Mouse (Mus musculus) adrenal gland, postnatal 36 days (tissue): ENCODE measurements around the gene Nedd1. TPM values are rescaled to one million over a fixed set of nuclear protein-coding genes. Genes with fewer than 3 reads are reported as not detected.

ENCODE experiments used
- DNase-seq, 2 experiments: peaks; one replicate each; pipeline ENCODE4 v3.0.0; 2021; ENCODE audit warnings: mixed read lengths in 1 of 2
- long read RNA-seq, 2 experiments: library from polyadenylated mRNA; stranded (forward); transcript quantifications; one replicate each; pipeline ENCODE4 v2.0.0; 2021; ENCODE audit warnings: borderline sequencing depth in 2 of 2
- total RNA-seq, 2 experiments: library from RNA; stranded (reverse); gene quantifications; 2 replicates each; pipeline ENCODE4 v1.2.3; 2021

Nedd1 gene
- 10 to 100 TPM; 14.7 to 16.6 TPM for total RNA-seq
- long read RNA-seq, experiment 1, transcript Nedd1-201 (15 exons, 3,534 nt): major isoform, 16 of 21 reads
- long read RNA-seq, experiment 1, partial matches to known transcripts: 5 of 21 reads
- long read RNA-seq, experiment 1, other reads (novel, unspliced or antisense): 0 of 21 reads
- long read RNA-seq, experiment 2, partial matches to known transcripts: 0 of 2 reads
- long read RNA-seq, experiment 2, other reads (novel, unspliced or antisense): 0 of 2 reads

DNA sequence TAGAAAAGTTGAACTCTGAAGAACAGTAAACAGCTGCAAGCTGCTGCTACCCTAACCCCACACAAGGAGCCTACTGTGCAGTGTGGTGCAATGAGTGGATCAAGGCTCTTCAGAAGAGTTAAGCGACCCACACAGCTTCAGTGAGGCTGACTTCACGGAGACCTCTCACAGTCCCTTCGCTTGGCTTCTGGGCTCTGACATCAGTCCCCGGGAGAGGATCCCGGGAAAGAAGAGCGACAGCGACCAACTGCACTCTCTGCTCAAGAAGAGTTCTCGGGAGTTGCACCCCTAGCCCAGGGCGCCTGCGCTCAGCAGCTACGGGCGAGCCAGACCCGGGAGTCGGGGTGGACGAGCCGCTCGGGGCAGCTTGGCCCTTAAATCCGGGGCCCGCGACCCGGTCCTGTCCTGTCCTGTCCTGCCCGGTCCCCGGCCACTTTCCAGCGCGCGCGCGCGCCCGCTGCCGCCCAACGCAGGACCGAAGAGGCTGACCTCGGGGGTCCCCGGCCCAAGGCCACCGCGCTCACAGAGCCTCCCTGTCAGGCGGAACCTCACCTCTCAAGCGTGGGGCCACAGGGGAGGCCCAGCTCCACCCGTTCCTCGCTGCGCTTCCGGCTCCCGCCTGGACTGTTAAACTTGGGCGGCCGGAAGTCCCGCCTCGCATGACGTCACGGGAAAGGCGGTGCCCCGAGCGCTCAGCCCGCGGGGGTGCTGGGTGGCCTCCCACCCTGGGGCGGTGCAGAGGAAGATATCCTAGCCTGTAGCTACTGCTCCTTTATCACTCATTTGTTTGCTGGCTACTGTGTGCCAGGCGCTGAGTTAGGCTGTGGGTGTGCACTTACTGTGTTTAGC, at the start of gene Nedd1:
Gene Nedd1, minus strand, starts transcription at position 650 of the 849 bp plus-strand sequence.
- peak; percentile 98 for DNase-seq

- DNase-seq: no peak
Measured at GRCm38 (mm10) chr10:92754359-92754758, 32.1 kb upstream of the Nedd1 start.

- no peak for DNase-seq
Measured at GRCm38 (mm10) chr10:92730339-92730738, 8.1 kb upstream of the Nedd1 start.

GRCm38 (mm10) chr10:92728723-92729122, 6.5 kb upstream of the Nedd1 start:
- no peak for DNase-seq

DNA sequence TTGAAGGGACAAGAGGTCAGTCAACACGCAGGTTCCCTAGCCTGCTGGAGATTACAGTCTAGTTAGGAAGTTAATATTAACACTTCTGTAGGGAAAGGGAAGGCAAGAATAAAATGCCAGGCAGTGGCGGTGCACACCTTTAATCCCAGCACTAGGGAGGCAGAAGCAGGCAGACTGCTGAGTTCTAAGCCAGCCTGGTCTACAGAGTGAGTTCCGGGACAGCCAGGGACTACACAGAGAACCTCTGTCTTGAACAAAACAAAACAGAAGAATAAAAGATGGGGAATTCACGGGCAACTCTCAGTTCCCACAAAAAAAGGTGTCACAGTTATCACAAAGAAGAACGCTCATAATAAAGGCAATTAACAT, 384 bp upstream of the Nedd1 start:
- no peak for DNase-seq

- DNase-seq: no peak
Measured at GRCm38 (mm10) chr10:92699032-92699431, 23.2 kb downstream of the Nedd1 start.

DNA sequence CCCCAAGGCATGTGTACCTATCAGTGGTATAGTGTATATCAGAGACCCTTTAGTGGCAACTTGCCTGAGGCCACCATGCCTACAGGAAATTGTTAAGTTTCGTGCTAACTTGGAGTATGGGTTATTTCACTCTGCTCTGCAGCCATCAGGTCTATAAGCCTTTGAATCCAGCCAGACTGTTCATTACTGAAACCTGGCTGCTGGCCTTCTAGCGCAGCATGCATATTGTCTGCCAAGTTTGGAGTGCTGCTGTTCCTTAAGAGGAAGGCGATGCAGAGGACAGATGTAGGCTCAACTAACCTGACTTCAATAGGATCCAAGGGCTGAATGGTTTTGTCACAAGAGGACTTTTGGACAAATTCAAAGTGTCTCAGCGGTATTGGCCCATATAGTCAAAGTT, 47.2 kb downstream of the Nedd1 start:
- no peak for DNase-seq

GRCm38 (mm10) chr10:92671906-92672305, 50.3 kb downstream of the Nedd1 start:
- no peak for DNase-seq

DNA sequence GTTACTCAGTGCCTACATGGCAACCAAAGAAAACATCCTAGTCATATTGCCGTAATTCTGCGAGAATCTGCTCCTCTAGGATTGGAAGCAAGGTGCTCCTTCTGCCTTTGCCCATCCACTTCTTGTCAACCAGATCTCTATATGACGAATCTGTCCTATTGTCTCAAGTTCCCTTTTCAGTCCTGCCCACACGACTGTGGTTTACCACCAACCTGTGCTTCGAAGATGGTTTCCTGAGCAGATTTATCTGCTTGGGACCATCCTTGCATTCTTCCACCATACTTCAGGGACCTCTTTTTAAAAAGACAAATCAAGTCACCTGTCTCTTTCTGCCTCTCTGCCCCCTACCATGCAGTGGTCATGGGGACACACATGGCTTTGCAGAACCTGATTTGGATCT, 56.9 kb downstream of the Nedd1 start:
- no peak for DNase-seq

DNA sequence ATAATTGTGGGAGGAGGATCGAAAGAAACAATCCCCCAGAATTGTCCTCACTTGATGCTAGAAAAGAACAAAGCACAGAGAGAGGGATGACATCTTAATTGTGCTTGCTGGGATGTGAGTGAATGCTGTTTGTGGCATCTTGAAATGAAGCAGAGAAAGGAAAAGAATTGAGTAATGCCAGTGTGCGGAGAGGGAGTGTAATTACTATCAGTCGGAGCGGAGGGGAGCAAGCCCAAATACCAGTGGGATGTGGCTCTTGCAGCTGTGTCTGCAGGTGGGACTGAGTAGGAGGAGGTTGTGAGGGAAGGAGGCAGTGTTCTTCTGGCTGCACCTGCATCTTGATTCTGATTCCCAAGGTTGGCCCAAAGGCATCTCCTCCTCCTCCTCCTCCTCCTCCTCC, 69.0 kb downstream of the Nedd1 start:
- DNase-seq: no peak

DNA sequence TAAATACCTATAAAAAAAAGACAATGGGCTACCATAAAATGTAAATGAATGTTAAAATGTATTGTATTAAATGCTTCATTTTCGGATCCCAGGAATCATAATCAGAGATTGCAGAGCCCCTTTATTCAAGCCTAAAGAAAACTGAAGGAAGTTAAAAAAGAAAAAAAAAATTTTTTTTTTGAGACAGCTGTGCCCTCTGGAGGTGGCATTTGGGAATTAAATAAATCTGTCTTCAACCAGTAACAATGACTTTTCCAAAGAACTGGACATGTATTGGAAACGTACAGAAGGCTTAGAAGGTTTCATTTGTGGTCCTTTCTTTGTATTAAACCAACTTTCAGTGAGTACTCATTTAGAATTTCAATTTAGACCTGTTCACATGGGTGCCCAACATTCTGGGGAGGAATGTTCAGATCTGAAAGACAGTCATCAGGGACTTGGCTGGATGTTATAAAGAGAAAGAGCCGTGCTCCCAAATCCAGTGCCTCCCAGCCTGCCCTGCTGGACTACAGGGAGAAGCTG, 69.8 kb downstream of the Nedd1 start:
- DNase-seq: no peak

DNA sequence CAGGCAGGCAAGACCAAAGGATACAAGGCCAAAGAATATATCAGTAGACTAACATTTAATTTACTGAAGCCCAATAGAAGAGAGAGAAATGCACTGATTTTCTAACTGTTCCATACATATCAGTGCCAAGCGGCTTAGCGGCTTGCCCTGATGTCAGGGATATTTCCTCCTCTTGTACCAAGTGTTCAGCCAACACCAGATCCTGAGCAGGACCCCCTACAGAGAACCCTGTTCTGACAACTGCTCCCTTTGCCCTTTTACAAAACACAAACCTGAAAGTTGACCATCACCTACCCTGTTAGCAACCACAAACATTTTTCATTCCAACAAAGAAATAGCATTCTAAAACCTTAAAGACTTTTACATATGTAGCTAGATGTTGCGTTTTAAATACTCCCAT, 71.0 kb downstream of the Nedd1 start:
- DNase-seq: no peak

GRCm38 (mm10) chr10:92649096-92649495, 73.1 kb downstream of the Nedd1 start:
- no peak for DNase-seq

DNA sequence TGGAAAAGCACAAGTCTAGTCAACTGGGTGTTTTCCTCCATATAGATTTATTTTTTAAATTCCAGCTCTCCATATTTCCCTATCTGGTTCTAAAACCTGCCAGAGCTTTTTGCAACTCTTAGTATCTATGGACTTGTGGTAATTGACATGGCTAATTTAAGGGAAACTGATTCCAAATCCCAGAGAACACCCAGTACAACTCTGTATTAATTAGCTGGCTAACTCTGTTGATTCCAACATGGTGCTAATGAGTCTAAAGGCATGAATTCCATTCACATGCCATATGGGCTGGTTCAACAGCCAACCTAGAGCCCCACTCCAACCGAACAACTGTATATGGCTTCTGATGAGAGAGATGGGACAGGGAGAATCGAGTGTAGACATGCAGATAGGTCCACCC, 74.5 kb downstream of the Nedd1 start:
- no peak for DNase-seq

- no peak for DNase-seq
Measured at GRCm38 (mm10) chr10:92643995-92644394, 78.2 kb downstream of the Nedd1 start.

GRCm38 (mm10) chr10:92641032-92641431, 81.2 kb downstream of the Nedd1 start:
- DNase-seq: peak; percentile 1 to 5
